Mouse (Mus musculus) liver, embryonic 18 days (tissue): ENCODE data around the gene Ube2l6. TPM values are rescaled to one million over a fixed set of nuclear protein-coding genes. Genes with fewer than 3 reads are reported as not detected.

ENCODE experiments used
- polyA plus RNA-seq: library from polyadenylated mRNA; depleted of rRNA; stranded (reverse); fragments of >200 nt; gene quantifications from 2 replicates; pipeline ENCODE4 v1.2.3, GENCODE M21; 2012; rRNA removed

Ube2l6 gene
- polyA plus RNA-seq, result 294 and 350 TPM in 2 replicates

DNA sequence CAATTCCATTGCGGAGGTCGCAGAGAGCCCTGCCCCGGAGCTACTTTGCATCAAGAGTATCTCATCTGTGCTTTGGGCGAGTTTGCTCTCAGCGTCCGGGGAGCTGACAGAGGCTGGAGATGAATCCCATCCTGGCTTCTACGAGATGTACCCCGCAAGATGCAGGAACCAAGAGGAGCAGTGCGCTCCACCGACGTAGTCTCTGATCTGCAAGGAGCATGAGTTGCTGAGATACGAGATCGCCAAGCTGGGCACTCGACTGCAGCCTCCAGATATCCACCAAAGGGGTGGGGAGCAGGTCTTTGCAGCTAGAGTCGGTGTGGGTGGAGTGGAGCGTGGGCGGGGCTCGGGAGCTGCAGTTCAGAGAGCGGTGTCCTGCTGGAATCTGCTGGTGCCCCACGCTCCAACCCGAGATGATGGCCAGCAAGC is at the start of gene Ube2l6:
Gene Ube2l6 (plus strand): TSS at position 336 of the 429 bp plus-strand sequence.

DNA sequence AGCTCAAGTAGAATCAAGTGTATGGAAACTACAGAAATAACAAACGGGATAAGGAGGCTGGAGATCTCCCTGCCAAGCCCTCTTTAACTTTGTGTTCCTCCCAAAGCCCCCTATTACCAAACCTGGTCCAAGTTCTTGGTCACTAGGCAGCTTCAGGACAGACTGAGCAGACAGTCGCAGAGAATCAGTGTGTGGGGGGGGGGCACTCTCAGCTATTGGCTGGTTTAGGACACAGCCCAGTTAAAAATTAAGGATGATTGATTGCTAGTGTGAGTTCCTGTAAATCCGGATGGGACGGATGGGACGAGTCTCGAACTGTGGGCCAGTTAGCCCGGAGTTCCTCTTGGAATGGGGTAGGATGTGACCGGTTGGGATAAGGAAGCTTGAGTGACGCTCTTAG is 23.4 kb upstream of the Ube2l6 start, which contains the start of gene Serping1:
Gene Serping1 (minus strand): TSS at position 204 of the 400 bp plus-strand sequence.

DNA sequence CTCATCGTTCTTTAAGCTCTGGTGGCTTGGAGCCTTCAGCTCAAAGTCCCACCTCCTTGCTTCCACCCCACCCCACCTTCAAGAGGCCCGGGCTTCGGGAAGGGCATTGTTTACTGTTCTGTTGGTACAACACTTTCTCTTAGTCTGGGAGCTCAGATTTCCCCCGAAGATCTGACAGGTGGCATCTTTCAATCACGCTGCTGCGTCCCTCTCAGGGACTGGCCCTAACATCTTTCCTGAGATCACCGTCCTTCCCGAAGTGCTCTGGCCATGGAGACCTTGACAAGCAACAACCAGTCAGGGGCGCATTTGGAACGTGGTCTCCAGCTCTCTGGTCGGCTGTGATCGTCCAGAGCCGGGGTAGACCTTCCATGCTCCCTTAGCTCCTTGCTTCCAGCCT is 23.9 kb downstream of the Ube2l6 start, which contains the start of gene Smtnl1:
Gene Smtnl1 (minus strand): TSS at position 101 of the 400 bp plus-strand sequence.

DNA sequence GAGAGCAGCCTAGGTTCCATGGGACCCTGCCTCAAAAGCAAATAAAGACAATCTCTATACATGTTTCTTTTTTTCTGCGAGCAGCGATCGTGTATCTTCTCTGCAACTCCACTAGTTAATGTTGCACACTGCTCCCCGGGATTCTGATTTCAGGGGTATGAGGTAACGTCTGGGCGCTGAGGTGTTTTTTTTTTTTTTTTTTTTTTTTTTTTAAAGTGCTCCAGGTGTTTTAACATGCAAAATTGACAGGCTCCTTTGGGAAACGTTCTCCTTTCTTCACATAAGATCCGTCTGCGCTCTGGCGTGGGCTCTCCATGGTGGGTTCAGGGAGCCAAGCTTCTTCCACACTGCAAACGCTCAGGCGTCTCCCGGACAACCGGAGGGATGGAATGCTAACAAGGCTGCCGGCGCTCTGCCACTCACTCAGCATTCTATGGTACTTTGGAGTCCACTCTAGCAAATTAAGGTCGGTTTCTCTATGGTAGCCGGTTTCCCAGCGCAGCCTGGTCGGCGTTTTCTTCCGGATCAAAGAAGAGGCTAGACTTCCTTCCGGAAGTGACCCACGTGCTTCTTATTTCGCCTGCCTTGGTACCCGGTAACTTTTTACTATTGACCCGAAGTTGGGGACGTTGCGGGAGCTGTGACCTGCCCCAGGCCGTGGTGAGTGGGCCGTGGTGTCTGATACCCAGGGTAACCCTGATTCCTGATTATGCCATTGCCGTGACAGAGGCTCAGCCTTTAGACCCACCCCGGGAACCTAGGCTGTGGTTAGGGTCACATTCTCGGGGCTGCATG is 28.1 kb downstream of the Ube2l6 start, which contains the start of gene Timm10:
Gene Timm10 (plus strand): TSS at position 510 of the 795 bp plus-strand sequence.

DNA sequence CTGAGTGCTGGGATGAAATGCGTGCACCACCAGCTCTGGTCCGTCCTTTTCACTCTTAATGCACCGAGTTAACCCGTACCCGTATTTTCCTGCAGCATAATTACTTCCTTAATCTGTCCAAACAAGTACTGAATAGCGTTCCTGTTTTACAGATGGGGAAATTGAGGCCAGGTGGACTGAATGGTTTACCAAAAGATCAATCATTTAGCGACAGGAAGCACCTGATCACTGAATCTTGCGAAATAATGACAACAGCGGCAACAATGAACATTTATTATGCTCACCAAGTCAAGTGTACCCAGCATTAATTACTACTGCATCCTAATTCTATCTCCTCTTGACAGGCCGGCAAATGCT is 39.9 kb downstream of the Ube2l6 start, which contains the start of gene Slc43a1:
Gene Slc43a1 (plus strand): TSS at position 258 of the 357 bp plus-strand sequence.

Other genes starting within 250 kb of the Ube2l6 start
- gene Ctnnd1, start 148.1 kb upstream of the Ube2l6 start, polyA plus RNA-seq, result 21.0 and 23.7 TPM in 2 replicates
- 0.01 and 0.02 TPM in 2 replicates for gene Btbd18, start 139.7 kb upstream of the Ube2l6 start, polyA plus RNA-seq
- gene Selenoh, start 128.1 kb upstream of the Ube2l6 start, polyA plus RNA-seq, result 51.1 and 54.1 TPM in 2 replicates
- gene Gm28635, start 120.8 kb upstream of the Ube2l6 start, polyA plus RNA-seq, result not detected in 2 replicates
- gene Med19, start 120.4 kb upstream of the Ube2l6 start, polyA plus RNA-seq, result 8.1 and 8.5 TPM in 2 replicates
- 27.7 and 33.4 TPM in 2 replicates for gene Tmx2, start 119.7 kb upstream of the Ube2l6 start, polyA plus RNA-seq
- gene Zdhhc5, start 83.6 kb upstream of the Ube2l6 start, polyA plus RNA-seq, result 15.4 and 16.1 TPM in 2 replicates
- gene Clp1, start 71.5 kb upstream of the Ube2l6 start, polyA plus RNA-seq, result 16.4 and 19.7 TPM in 2 replicates
- gene Ypel4, start 64.8 kb upstream of the Ube2l6 start, polyA plus RNA-seq, result 69.8 and 81.8 TPM in 2 replicates
- gene Gm19426, start 55.2 kb upstream of the Ube2l6 start, polyA plus RNA-seq, result 1.7 and 1.9 TPM in 2 replicates
- gene Serping1, start 23.4 kb upstream of the Ube2l6 start, polyA plus RNA-seq, result 247 and 273 TPM in 2 replicates
- 0.08 and 0.12 TPM in 2 replicates for gene Smtnl1, start 23.8 kb downstream of the Ube2l6 start, polyA plus RNA-seq
- 39.7 and 45.9 TPM in 2 replicates for gene Timm10, start 28.2 kb downstream of the Ube2l6 start, polyA plus RNA-seq
- gene Slc43a1, start 40.0 kb downstream of the Ube2l6 start, polyA plus RNA-seq, result 79.7 and 85.8 TPM in 2 replicates
- gene Rtn4rl2, start 87.9 kb downstream of the Ube2l6 start, polyA plus RNA-seq, result 0.08 and 0.09 TPM in 2 replicates
- 86.0 and 88.1 TPM in 2 replicates for gene Slc43a3, start 137.8 kb downstream of the Ube2l6 start, polyA plus RNA-seq
- 88.3 and 129 TPM in 2 replicates for gene Prg2, start 181.6 kb downstream of the Ube2l6 start, polyA plus RNA-seq
- gene Prg3, start 189.4 kb downstream of the Ube2l6 start, polyA plus RNA-seq, result 4.4 and 7.3 TPM in 2 replicates
- 69.8 and 70.8 TPM in 2 replicates for gene Ssrp1, start 238.4 kb downstream of the Ube2l6 start, polyA plus RNA-seq
- 0.93 and 1.0 TPM in 2 replicates for gene P2rx3, start 238.6 kb downstream of the Ube2l6 start, polyA plus RNA-seq
- 8.0 and 9.0 TPM in 2 replicates for gene Tnks1bp1, start 249.2 kb downstream of the Ube2l6 start, polyA plus RNA-seq